Mouse (Mus musculus) cerebellum, adult (tissue): ENCODE results near the gene Cmbl.

Source experiments
- ATAC-seq: cut with Nextera tagmentation; 2 replicates; pipeline ENCODE4 v1.9.2; 2017; ENCODE audit warnings: mild to moderate bottlenecking, moderate library complexity, mixed read lengths; ENCODE audit not compliant: insufficient number of reproducible peaks, low FRiP score, low TSS enrichment

Gene Cmbl

GRCm38 (mm10) chr15:31539643-31540512 is 25.3 kb upstream of the Cmbl start:
- no peak for ATAC-seq

- no peak for ATAC-seq
Measured at GRCm38 (mm10) chr15:31540513-31540802, 24.7 kb upstream of the Cmbl start.

GRCm38 (mm10) chr15:31542013-31542958 is 22.9 kb upstream of the Cmbl start:
- ATAC-seq = no peak; the same call in 1 of the 2 replicates

DNA sequence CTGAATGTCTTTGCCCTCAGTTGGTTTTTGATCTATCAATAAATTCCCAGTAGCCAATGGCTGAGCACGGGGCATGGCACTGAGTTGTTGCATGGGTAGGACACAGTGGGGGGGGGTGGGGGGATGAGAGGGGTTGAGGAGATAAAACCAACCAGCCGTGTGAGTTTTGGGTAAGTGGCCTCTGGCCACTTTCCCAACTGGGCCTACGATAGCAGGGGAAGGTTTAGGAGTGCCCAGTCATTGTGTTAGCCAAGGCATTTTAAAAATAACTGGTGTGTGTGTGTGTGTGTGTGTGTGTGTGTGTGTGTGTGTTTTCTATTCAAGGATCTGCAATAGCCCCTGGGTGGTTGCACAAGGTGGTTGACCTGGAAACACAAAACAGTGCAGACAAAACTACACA is 21.9 kb upstream of the Cmbl start:
- ATAC-seq = no peak

GRCm38 (mm10) chr15:31545058-31545457 is 20.1 kb upstream of the Cmbl start:
- no peak for ATAC-seq

DNA sequence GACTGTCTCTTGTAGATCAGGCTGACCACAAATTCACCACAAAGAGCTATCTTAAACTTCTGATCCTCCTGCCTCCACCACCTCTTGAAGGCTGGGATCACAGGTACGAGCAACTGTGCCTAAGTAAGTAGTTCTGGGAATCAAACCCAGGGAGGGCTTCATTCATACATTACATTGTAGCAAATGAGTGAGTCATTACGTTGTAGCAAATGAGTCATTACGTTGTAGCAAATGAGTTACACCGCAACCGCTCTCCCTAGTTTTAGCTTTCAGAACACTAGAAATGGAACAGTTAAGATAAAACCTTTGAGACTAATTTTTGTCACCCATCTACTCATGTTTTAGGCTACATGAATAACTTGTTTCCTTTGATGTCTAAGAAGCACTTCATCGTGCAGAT is 18.9 kb upstream of the Cmbl start:
- ATAC-seq = no peak

DNA sequence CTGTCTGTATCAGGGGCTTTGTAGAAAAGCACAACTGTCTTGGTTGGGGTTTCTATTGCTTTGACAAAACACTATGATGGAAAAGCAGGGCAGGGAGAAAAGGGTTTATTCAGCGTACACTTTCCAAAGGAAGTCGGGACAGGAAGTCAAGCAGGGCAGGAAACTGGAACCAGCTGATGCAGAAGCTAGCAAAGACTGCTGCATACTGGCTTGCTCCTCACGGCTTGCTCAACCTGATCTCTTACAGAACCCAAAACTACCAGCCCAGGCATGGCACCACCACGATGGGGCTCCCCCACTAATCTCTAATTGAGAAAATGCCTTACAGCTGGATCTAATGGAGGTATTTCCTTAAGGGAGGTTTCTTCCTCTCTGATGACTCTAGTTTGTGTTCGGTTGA is 17.8 kb upstream of the Cmbl start:
- ATAC-seq = no peak

- ATAC-seq = no peak
Measured at GRCm38 (mm10) chr15:31550381-31550780, 14.8 kb upstream of the Cmbl start.

DNA sequence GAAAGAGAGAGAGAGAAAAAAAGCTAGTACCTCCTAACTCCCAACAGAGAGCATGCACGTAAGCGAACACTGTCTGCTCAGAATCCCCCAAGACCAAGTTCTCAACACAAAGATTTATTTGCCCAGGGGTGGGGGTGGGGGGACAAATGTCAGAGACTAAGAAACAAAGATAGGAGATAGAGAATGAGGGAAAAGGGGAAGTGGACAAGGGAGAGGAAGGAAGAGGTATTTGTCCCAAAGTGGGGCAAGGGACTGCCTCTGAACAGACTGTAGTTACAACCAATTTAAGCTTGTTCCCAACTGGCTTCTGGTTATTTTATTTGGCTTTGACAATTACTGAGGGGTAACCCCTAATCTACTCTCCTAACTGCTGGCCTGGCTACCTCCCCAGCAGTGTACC is 10.3 kb upstream of the Cmbl start:
- no peak for ATAC-seq

DNA sequence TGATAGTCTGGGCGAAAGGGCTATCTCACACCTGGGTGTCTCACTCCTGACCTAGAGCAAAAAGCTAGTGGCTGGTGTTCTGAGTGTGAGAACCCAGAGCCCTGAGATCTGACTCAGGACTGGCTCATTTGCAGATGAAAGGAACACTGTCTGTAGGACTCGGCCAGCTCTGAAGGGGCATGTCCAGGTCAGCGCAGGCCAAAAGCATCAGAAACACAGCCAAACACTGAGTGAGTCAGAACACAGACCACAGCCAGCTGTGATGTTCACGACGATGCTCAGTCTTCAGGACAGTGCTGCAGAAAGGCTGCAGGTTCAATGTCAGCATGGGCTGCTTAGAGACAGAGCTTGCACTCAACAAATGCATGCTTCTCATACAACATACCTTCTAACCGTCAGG is 3.8 kb upstream of the Cmbl start:
- no peak for ATAC-seq

DNA sequence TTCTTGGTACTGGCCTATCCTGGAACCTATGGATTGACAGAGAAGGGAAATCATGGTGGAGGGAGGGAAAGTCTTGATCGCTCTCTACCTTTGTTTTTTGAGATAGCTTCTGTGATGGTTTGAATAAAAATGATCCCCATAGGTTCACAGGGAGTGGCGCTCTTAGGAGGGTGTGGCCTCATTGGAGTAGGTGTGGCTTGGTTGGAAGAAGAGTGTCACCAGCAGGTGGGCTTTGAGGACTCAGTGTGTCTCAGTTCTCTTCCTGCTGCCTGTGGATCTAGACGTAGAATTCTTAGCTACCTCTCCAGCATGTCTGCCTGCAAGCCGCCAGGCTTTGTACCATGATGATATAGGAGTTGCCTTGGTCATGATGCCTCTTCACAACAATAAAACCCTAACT is 3.2 kb upstream of the Cmbl start:
- no peak for ATAC-seq

DNA sequence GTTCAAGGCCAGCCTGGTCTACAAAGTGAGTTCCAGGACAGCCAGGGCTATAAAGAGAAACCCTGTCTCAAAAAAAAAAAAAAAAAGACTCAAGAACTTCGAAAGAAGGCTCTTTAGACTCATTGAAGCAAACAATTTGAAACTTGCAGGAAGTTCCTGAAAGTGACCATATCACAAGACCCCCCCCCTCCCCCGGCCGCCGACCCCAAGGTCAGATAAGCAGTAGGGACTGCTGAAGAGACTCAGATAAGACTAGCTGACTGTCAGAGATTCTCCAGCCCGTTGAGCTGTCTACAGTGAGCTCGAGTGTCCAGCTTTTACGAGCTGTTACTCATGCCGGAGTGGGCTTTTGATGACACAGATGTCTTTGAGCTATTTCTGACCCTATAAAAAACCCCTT is 2.3 kb upstream of the Cmbl start:
- no peak for ATAC-seq

DNA sequence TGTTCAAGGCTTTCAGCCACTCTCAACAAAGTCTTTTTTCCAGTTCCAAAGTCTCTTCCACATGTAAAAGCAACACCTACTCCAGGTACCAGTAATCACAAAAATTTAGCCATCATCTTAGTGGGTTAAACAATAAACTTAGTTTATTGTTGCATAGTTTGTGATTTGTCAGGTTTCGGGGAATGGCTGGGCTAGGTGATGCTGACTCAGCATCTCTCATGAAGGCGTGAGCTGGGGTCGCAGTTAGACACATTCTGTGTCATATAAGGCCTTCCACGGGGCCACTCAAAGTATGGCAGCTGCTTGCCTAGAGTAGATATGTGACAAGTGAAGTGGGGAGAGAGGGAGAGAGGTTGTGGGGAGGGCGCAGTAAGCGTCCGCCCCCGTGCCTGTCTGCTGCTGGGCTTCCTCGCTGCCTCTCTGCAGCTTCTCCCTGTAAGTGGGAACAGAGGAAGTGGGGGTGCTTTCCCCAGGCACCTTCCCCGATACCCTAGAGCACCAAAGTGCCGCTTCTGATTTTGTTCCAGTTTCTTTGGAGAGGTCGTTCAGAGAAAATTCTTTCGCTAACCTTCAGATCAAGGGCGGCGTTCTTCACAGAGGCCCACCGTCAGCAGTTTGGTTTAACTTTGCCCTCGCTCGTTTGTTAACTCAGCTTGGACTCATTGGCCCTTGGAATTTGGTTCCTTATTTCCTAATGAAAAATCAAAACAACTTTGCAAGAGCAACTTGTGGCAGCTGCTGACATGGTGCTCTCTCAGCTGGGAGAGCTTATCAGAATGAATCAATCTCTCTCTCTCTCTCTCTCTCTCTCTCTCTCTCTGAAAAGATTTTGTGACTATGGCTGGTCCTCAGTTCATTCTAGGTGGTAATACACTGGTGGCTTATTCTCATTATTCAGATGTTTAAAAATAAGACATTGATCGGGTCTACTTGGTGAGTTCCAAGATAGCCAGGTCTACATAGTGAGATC is 1.3 kb upstream of the Cmbl start:
- no peak for ATAC-seq

DNA sequence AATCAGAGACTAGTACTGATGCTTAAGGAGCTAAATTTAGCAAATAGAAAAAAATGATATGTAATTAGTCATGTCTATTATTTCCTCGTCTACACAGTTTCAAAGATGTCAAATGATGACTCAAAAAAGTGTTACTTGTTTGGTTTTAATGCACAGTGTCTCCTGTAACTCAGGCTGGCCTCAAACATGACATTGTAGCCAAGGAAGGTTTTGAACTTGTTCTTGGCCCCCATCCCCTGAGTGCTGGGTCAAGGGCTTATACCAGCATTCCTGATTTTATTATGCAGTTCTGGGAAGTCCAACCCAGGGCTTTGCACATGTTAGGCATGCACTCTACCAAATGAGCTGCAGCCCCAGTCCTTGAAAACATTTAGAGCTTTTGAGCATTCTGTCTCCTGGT is 597 bp downstream of the Cmbl start:
- ATAC-seq = no peak

DNA sequence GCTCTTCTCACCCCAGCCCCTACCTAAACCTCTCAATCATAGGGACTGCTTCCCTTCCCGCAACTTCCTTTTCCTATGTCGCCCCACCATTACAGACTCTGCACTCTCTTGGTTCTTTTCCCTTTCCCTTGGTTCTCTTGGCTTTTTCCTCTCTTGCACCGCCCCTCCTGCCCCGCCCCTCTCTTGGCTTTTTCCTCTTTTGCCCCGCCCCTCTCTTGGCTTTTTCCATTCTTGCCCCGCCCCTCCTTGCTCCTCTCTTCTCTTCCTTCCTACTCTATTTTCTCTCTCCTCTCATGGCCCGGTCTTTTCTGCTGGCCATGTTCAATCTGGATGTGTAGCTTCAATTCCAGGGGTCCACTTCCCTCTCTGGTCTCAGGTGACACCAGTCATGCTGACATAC is 2.2 kb downstream of the Cmbl start:
- no peak for ATAC-seq

- ATAC-seq = no peak
Measured at GRCm38 (mm10) chr15:31568581-31568996, 3.4 kb downstream of the Cmbl start.

GRCm38 (mm10) chr15:31569325-31570022 is 4.3 kb downstream of the Cmbl start:
- ATAC-seq = no peak

- ATAC-seq = no peak
Measured at GRCm38 (mm10) chr15:31570959-31571358, 5.8 kb downstream of the Cmbl start.

GRCm38 (mm10) chr15:31571906-31572722 is 6.9 kb downstream of the Cmbl start:
- no peak for ATAC-seq
